Mouse (Mus musculus): Measurements from ENCODE around the gene Gm42674. TPM values are rescaled to one million over a fixed set of nuclear protein-coding genes. Genes with fewer than 3 reads are reported as not detected.

The Gm42674 gene
- polyA plus RNA-seq, 1 experiment from 2014 or later = not detected

DNA sequence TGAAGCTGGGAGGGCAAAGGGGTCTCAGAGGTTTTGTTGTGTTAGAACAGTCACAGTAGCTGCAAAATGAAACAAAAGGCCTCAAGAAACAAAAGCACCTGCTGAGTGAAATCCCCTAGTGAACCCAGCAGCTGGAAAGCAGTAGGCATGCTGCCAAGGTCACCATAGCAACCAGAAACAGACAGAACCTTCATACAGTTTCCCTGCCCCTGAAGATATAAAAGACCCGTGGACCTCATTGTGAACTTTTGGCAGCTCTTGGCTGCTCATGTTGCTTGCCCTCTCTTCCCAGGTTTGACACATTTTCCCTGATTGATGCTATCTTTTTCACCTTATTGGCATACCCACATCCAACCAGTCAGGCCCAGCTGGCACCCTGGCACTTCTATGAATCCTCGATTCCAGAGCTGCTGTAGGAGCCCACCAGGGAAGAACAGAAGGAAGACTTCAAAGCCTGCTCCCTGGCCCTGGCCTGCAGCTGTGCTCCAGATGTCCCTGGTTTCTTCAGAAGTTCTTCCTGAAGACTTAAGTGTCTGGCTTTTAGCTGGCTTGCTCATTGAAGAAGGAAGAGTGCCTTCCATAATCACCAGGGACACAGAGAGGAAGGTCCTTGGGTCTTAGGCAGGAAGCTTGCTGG lies 21.8 kb downstream of the Gm42674 start:
- WGBS = 11% methylated on average over 2 of the region's 2 CpGs
- Histone ChIP-seq H3K4me1 (ENCODE audit: control insufficient read depth, insufficient read depth, low read length) (peaks cover 12% of the 10 kb centered on the region; the same call in 1 of the 2 replicates), H3K36me3 (ENCODE audit: control insufficient read depth, insufficient read depth, low read length) (no peaks in the 10 kb centered on the region), H3K9ac (ENCODE audit: low read length) (no peak overlapping the region), H3K4me2 (no peak overlapping the region), H3K27ac (ENCODE audit: low read depth, low read length) (no peak overlapping the region), H3K4me3 (ENCODE audit: low read depth, low read length) (no peak overlapping the region), H3K27me3 (ENCODE audit: control insufficient read depth, insufficient read depth, low read length) (no peaks in the 10 kb centered on the region), H3K9me3 (ENCODE audit: control insufficient read depth, low read length) (no peaks in the 10 kb centered on the region)
- ATAC-seq (ENCODE audit: low FRiP score) (peak; percentile 49), DNase-seq (ENCODE audit: low spot score, missing footprints) (no peak)

DNA sequence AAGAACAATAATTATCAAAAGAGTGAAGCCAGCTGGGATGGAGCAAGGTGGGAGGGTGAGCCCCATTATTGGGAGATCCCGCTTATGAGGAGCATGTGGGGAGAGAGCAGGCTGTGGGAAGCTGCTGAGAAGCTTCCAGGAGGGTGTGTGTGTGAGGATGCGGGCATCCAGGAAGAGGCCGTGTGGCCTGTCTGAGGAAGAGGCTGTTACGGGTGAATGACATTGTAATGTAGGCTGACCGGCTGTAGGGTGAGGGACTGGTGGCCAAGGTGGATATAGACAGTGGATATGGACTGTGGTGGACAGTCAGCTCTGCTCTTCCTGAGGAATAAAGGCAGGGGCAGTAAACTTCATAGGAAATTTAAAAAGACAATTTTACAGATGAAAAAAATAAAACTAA lies 23.8 kb downstream of the Gm42674 start:
- 86% methylated on average over 5 of the region's 5 CpGs for WGBS
- no peak overlapping the region for H3K9ac ChIP-seq (ENCODE audit: low read length)
- no peak overlapping the region for H3K4me2 ChIP-seq
- DNase-seq (ENCODE audit: low spot score, missing footprints) (no peak), ATAC-seq (ENCODE audit: low FRiP score) (no peak)
- no peaks in the 10 kb centered on the region for H3K36me3 ChIP-seq (ENCODE audit: control insufficient read depth, insufficient read depth, low read length)
- no peak overlapping the region for H3K4me3 ChIP-seq (ENCODE audit: low read depth, low read length)
- H3K27ac ChIP-seq (ENCODE audit: low read depth, low read length) = no peak overlapping the region
- no peaks in the 10 kb centered on the region for H3K9me3 ChIP-seq (ENCODE audit: control insufficient read depth, low read length)
- H3K4me1 ChIP-seq (ENCODE audit: control insufficient read depth, insufficient read depth, low read length) = peaks cover 12% of the 10 kb centered on the region; the same call in 1 of the 2 replicates
- H3K27me3 ChIP-seq (ENCODE audit: control insufficient read depth, insufficient read depth, low read length) = no peaks in the 10 kb centered on the region

GRCm38 (mm10) chr3:90626266-90627021 lies 24.7 kb downstream of the Gm42674 start:
- H3K9me3 ChIP-seq (ENCODE audit: control insufficient read depth, low read length) = no peaks in the 10 kb centered on the region
- H3K4me3 ChIP-seq (ENCODE audit: low read depth, low read length) = no peak overlapping the region
- no peaks in the 10 kb centered on the region for H3K27me3 ChIP-seq (ENCODE audit: control insufficient read depth, insufficient read depth, low read length)
- ATAC-seq (ENCODE audit: low FRiP score) (no peak), DNase-seq (ENCODE audit: low spot score, missing footprints) (no peak)
- WGBS = 77% methylated on average over 9 of the region's 9 CpGs
- H3K4me2 ChIP-seq = no peak overlapping the region
- H3K36me3 ChIP-seq (ENCODE audit: control insufficient read depth, insufficient read depth, low read length) = no peaks in the 10 kb centered on the region
- no peak overlapping the region for H3K27ac ChIP-seq (ENCODE audit: low read depth, low read length)
- no peak overlapping the region for H3K9ac ChIP-seq (ENCODE audit: low read length)
- peaks cover 12% of the 10 kb centered on the region; the same call in 1 of the 2 replicates for H3K4me1 ChIP-seq (ENCODE audit: control insufficient read depth, insufficient read depth, low read length)

DNA sequence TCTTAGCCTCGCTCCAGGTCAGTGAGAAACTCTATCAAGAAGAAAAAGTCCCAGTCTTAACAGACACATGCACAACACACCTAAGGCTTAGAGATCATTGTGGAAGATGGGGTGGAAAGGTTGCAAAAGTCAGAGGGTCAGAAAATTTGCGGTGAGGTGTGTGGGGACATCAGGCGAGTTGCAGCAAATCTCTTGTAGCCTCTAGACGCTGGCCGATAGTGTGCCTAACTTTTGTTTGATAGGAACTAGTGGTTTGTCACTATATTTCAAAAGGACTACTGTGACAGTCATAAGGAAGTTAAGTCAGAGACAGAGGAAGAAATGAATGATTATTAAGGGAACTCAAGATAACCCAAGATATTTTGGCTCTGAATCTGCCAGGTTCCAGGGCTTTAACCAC lies 25.7 kb downstream of the Gm42674 start:
- H3K27ac ChIP-seq (ENCODE audit: low read depth, low read length) = no peak overlapping the region
- no peak overlapping the region for H3K9ac ChIP-seq (ENCODE audit: low read length)
- H3K27me3 ChIP-seq (ENCODE audit: control insufficient read depth, insufficient read depth, low read length) = no peaks in the 10 kb centered on the region
- H3K9me3 ChIP-seq (ENCODE audit: control insufficient read depth, low read length) = no peaks in the 10 kb centered on the region
- no peak for ATAC-seq (ENCODE audit: low FRiP score)
- no peak overlapping the region for H3K4me3 ChIP-seq (ENCODE audit: low read depth, low read length)
- H3K4me1 ChIP-seq (ENCODE audit: control insufficient read depth, insufficient read depth, low read length) = peaks cover 12% of the 10 kb centered on the region; the same call in 1 of the 2 replicates
- H3K4me2 ChIP-seq = no peak overlapping the region
- H3K36me3 ChIP-seq (ENCODE audit: control insufficient read depth, insufficient read depth, low read length) = no peaks in the 10 kb centered on the region
- 94% methylated on average over 5 of the region's 5 CpGs for WGBS
- DNase-seq (ENCODE audit: low spot score, missing footprints) = no peak

DNA sequence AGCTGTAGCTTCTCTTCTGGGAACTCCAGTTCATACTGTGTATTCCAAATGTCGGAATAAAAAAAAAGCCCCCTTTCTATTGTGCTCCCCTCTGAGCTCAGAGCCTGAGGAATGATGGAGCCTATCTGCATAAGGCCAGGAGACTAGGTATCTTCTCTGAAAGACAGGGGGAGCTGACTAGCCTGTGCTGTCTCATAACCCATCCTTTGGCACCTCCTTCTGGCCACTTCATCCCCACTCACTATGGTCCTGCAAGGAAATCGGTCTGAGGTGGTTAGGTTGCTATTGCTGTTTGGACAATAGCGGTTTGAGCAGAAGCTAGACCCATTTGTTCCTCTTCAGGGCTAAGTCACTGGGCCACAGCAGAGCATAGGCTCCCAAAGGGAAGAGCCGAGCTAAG lies 26.1 kb downstream of the Gm42674 start:
- ATAC-seq (ENCODE audit: low FRiP score) = no peak
- Histone ChIP-seq H3K9ac (ENCODE audit: low read length) (no peak overlapping the region), H3K9me3 (ENCODE audit: control insufficient read depth, low read length) (no peaks in the 10 kb centered on the region), H3K36me3 (ENCODE audit: control insufficient read depth, insufficient read depth, low read length) (no peaks in the 10 kb centered on the region), H3K27ac (ENCODE audit: low read depth, low read length) (no peak overlapping the region), H3K4me1 (ENCODE audit: control insufficient read depth, insufficient read depth, low read length) (peaks cover 12% of the 10 kb centered on the region; the same call in 1 of the 2 replicates), H3K4me3 (ENCODE audit: low read depth, low read length) (no peak overlapping the region), H3K27me3 (ENCODE audit: control insufficient read depth, insufficient read depth, low read length) (no peaks in the 10 kb centered on the region), H3K4me2 (no peak overlapping the region)
- DNase-seq (ENCODE audit: low spot score, missing footprints) = no peak
- WGBS = 64% methylated on average over 4 of the region's 4 CpGs

GRCm38 (mm10) chr3:90629298-90629697 lies 27.6 kb downstream of the Gm42674 start:
- Histone ChIP-seq H3K27ac (ENCODE audit: low read depth, low read length) (no peak overlapping the region), H3K4me1 (ENCODE audit: control insufficient read depth, insufficient read depth, low read length) (no peaks in the 10 kb centered on the region), H3K36me3 (ENCODE audit: control insufficient read depth, insufficient read depth, low read length) (no peaks in the 10 kb centered on the region), H3K9ac (ENCODE audit: low read length) (no peak overlapping the region), H3K4me2 (no peak overlapping the region), H3K4me3 (ENCODE audit: low read depth, low read length) (no peak overlapping the region), H3K9me3 (ENCODE audit: control insufficient read depth, low read length) (no peaks in the 10 kb centered on the region), H3K27me3 (ENCODE audit: control insufficient read depth, insufficient read depth, low read length) (no peaks in the 10 kb centered on the region)
- ATAC-seq (ENCODE audit: low FRiP score) (no peak), DNase-seq (ENCODE audit: low spot score, missing footprints) (no peak)
- WGBS = 70% methylated on average over 2 of the region's 2 CpGs

GRCm38 (mm10) chr3:90631984-90632383 lies 30.3 kb downstream of the Gm42674 start:
- WGBS = 85% methylated on average over 2 of the region's 2 CpGs
- DNase-seq (ENCODE audit: low spot score, missing footprints) = no peak
- no peaks in the 10 kb centered on the region for H3K9me3 ChIP-seq (ENCODE audit: control insufficient read depth, low read length)
- no peak for ATAC-seq (ENCODE audit: low FRiP score)
- no peak overlapping the region for H3K4me2 ChIP-seq
- no peak overlapping the region for H3K27ac ChIP-seq (ENCODE audit: low read depth, low read length)
- no peak overlapping the region for H3K9ac ChIP-seq (ENCODE audit: low read length)
- H3K27me3 ChIP-seq (ENCODE audit: control insufficient read depth, insufficient read depth, low read length) = no peaks in the 10 kb centered on the region
- no peaks in the 10 kb centered on the region for H3K36me3 ChIP-seq (ENCODE audit: control insufficient read depth, insufficient read depth, low read length)
- no peaks in the 10 kb centered on the region for H3K4me1 ChIP-seq (ENCODE audit: control insufficient read depth, insufficient read depth, low read length)
- no peak overlapping the region for H3K4me3 ChIP-seq (ENCODE audit: low read depth, low read length)

GRCm38 (mm10) chr3:90638511-90639275 lies 37.0 kb downstream of the Gm42674 start:
- Histone ChIP-seq H3K4me3 (ENCODE audit: low read depth, low read length) (no peak overlapping the region), H3K27ac (ENCODE audit: low read depth, low read length) (no peak overlapping the region), H3K27me3 (ENCODE audit: control insufficient read depth, insufficient read depth, low read length) (no peaks in the 10 kb centered on the region), H3K4me2 (no peak overlapping the region), H3K4me1 (ENCODE audit: control insufficient read depth, insufficient read depth, low read length) (no peaks in the 10 kb centered on the region), H3K9ac (ENCODE audit: low read length) (no peak overlapping the region), H3K36me3 (ENCODE audit: control insufficient read depth, insufficient read depth, low read length) (no peaks in the 10 kb centered on the region), H3K9me3 (ENCODE audit: control insufficient read depth, low read length) (no peaks in the 10 kb centered on the region)
- ATAC-seq (ENCODE audit: low FRiP score) (no peak), DNase-seq (ENCODE audit: low spot score, missing footprints) (no peak)
- 69% methylated on average over 1 of the region's 1 CpGs for WGBS

All from midbrain, embryonic 11.5 days (tissue).